Comparison of ENCODE assay signal across 18 mouse cellular contexts in the genomic region with DNA sequence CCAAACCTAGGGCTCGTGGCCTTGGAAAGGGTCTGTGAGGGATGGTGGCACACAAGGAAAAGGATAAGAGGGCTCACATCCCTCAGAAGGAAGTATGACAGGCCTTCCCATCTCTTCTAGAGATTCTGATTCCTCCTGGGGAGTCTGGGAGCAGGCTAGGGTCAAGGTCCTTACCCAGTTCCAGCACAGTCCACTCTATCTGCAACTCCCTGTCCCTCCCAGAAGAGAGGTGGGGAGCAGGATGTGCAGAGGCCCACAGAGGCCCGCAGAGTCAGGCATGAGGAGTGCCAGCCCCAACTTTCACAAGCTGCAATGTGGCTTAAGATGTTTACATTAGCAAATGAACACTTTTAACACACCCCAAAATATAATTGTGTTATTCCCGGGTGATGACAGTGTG.
DNase-seq lines count a peak whose midpoint lies in the region; ATAC-seq and TF ChIP-seq lines count a peak whose summit lies in the region.
"Had no signal": no experiment of that assay in that cellular context is flagged by ENCODE, and none has a peak within 500 bp of the region (broad histone marks: within the 10 kb centered on the region; RNA-seq: fewer than 3 reads in every experiment).

No protein-coding gene starts in this region.

- no peaks in the 10 kb centered on the region for H3K9me3 ChIP-seq in forebrain, embryonic 10.5 days
- H3K9me3 ChIP-seq in forebrain, embryonic 14.5 days (replicated peaks; ENCODE audit: control insufficient read depth, low read length) = no peaks in the 10 kb centered on the region
- H3K9me3 ChIP-seq in hindbrain, embryonic 10.5 days = no peaks in the 10 kb centered on the region
- H3K9me3 ChIP-seq in hindbrain, embryonic 16.5 days (ENCODE audit: control insufficient read depth, low read length) = no peaks in the 10 kb centered on the region
- H3K9me3 ChIP-seq in stomach, embryonic 16.5 days (replicated peaks; ENCODE audit: control insufficient read depth, low read length) = no peaks in the 10 kb centered on the region
- no peaks in the 10 kb centered on the region for H3K9me3 ChIP-seq in stomach, postnatal 0 days (ENCODE audit: control insufficient read depth, low read length)
- H3K9me3 ChIP-seq: neural tube, embryonic 12.5 days had no signal

- no peak overlapping the region for H3K4me2 ChIP-seq in forebrain, embryonic 14.5 days (ENCODE audit: low read length)
- H3K4me2 ChIP-seq in hindbrain, embryonic 16.5 days (ENCODE audit: low read length) = no peak overlapping the region
- H3K4me2 ChIP-seq in stomach, embryonic 16.5 days (ENCODE audit: low read depth, low read length) = no peak overlapping the region
- no peak overlapping the region for H3K4me2 ChIP-seq in stomach, postnatal 0 days (replicated peaks; ENCODE audit: low read depth)
- H3K4me2 ChIP-seq: midbrain, embryonic 11.5 days; neural tube, embryonic 12.5 days had no signal

- no peak overlapping the region for H3K9ac ChIP-seq in forebrain, embryonic 14.5 days (ENCODE audit: low read length)
- no peak overlapping the region for H3K9ac ChIP-seq in hindbrain, embryonic 16.5 days (ENCODE audit: low read depth, low read length)
- H3K9ac ChIP-seq in stomach, embryonic 16.5 days (ENCODE audit: low read length) = 0 out of 2 replicates have a peak overlapping the region, but pooled peaks have one; percentile 31
- no peak overlapping the region for H3K9ac ChIP-seq in stomach, postnatal 0 days (ENCODE audit: low read length)

- no peak for DNase-seq in forebrain, embryonic 10.5 days (ENCODE audit: extremely low spot score, low spot score)
- DNase-seq in forebrain, embryonic 14.5 days (ENCODE audit: low spot score) = no peak
- no peak for DNase-seq in hindbrain, embryonic 10.5 days (ENCODE audit: low spot score)
- no peak for DNase-seq in stomach, postnatal 0 days (ENCODE audit: low spot score)
- DNase-seq in layer of hippocampus, postnatal 25 days (ENCODE audit: extremely low spot score in 1 of 2, low spot score in 1 of 2) = no peak
- DNase-seq in T-cell, adult 2 months (ENCODE audit: low spot score) = no peak
- DNase-seq: adrenal gland, postnatal 14 days; cerebellum, adult 11 months; heart, adult 11 months; kidney, adult 11 months; kidney, postnatal 10 days; layer of hippocampus, postnatal 36 days; lung, adult 18-20 months had no signal

- no peak overlapping the region for H3K4me3 ChIP-seq in forebrain, embryonic 10.5 days
- no peak overlapping the region for H3K4me3 ChIP-seq in forebrain, embryonic 14.5 days (ENCODE audit: low read depth, low read length)
- H3K4me3 ChIP-seq in hindbrain, embryonic 10.5 days = no peak overlapping the region
- no peak overlapping the region for H3K4me3 ChIP-seq in hindbrain, embryonic 16.5 days (ENCODE audit: low read length)
- H3K4me3 ChIP-seq in stomach, embryonic 16.5 days (replicated peaks; ENCODE audit: low read length) = no peak overlapping the region
- H3K4me3 ChIP-seq in stomach, postnatal 0 days (ENCODE audit: low read depth, low read length) = no peak overlapping the region
- H3K4me3 ChIP-seq: neural tube, embryonic 12.5 days had no signal

- H3K36me3 ChIP-seq in forebrain, embryonic 10.5 days (replicated peaks) = peaks cover 25% of the 10 kb centered on the region
- H3K36me3 ChIP-seq in forebrain, embryonic 14.5 days (ENCODE audit: control insufficient read depth, insufficient read depth, low read length) = peaks cover 14% of the 10 kb centered on the region
- H3K36me3 ChIP-seq in hindbrain, embryonic 10.5 days = peaks cover 25% of the 10 kb centered on the region
- peaks cover 7% of the 10 kb centered on the region; the same call in 1 of the 2 replicates for H3K36me3 ChIP-seq in hindbrain, embryonic 16.5 days (ENCODE audit: control insufficient read depth, insufficient read depth, low read length)
- 0 out of 2 replicates have a peak, but pooled peaks cover 3% of the 10 kb centered on the region for H3K36me3 ChIP-seq in stomach, embryonic 16.5 days (ENCODE audit: control insufficient read depth, insufficient read depth, low read length)
- peaks cover 9% of the 10 kb centered on the region for H3K36me3 ChIP-seq in stomach, postnatal 0 days (ENCODE audit: control insufficient read depth, insufficient read depth, low read length)

- no peak for TF ChIP-seq EP300 in stomach, postnatal 0 days (optimal IDR thresholded peaks at IDR 0.05)

- ATAC-seq in forebrain, embryonic 14.5 days = no peak
- ATAC-seq in hindbrain, embryonic 16.5 days = no peak
- ATAC-seq in stomach, embryonic 16.5 days (ENCODE audit: insufficient read depth, low FRiP score) = no peak
- ATAC-seq in stomach, postnatal 0 days (ENCODE audit: low FRiP score, low TSS enrichment) = no peak

- TF ChIP-seq CTCF in stomach, postnatal 0 days (IDR thresholded peaks at IDR 0.05; ENCODE audit: low read depth) = no peak

- peaks cover 26% of the 10 kb centered on the region for H3K27me3 ChIP-seq in forebrain, embryonic 10.5 days (ENCODE audit: poor library complexity, severe bottlenecking)
- H3K27me3 ChIP-seq in forebrain, embryonic 14.5 days (replicated peaks; ENCODE audit: control insufficient read depth, insufficient read depth, low read length) = no peaks in the 10 kb centered on the region
- H3K27me3 ChIP-seq in hindbrain, embryonic 10.5 days (ENCODE audit: insufficient read depth, poor library complexity, severe bottlenecking) = 0 out of 2 replicates have a peak, but pooled peaks cover 12% of the 10 kb centered on the region
- no peaks in the 10 kb centered on the region for H3K27me3 ChIP-seq in hindbrain, embryonic 16.5 days (replicated peaks; ENCODE audit: control insufficient read depth, insufficient read depth, low read length)
- H3K27me3 ChIP-seq in stomach, embryonic 16.5 days (ENCODE audit: control insufficient read depth, insufficient read depth, low read length) = no peaks in the 10 kb centered on the region
- H3K27me3 ChIP-seq in stomach, postnatal 0 days (ENCODE audit: control insufficient read depth, insufficient read depth, low read length) = no peaks in the 10 kb centered on the region
- H3K27me3 ChIP-seq: neural tube, embryonic 12.5 days had no signal

- H3K4me1 ChIP-seq in forebrain, embryonic 10.5 days = peaks cover 49% of the 10 kb centered on the region
- 0 out of 2 replicates have a peak, but pooled peaks cover 2% of the 10 kb centered on the region for H3K4me1 ChIP-seq in forebrain, embryonic 14.5 days (ENCODE audit: control insufficient read depth, insufficient read depth, low read length)
- H3K4me1 ChIP-seq in hindbrain, embryonic 10.5 days (replicated peaks) = peaks cover 66% of the 10 kb centered on the region
- peaks cover 14% of the 10 kb centered on the region for H3K4me1 ChIP-seq in hindbrain, embryonic 16.5 days (ENCODE audit: control insufficient read depth, insufficient read depth, low read depth, low read length)
- H3K4me1 ChIP-seq in stomach, embryonic 16.5 days (ENCODE audit: control insufficient read depth, insufficient read depth, low read length) = peaks cover 28% of the 10 kb centered on the region
- H3K4me1 ChIP-seq in stomach, postnatal 0 days (replicated peaks; ENCODE audit: control insufficient read depth, insufficient read depth) = peaks cover 6% of the 10 kb centered on the region; the same call in 1 of the 2 replicates

- peak overlapping the region; percentile 62; the same call in 1 of the 2 replicates for H3K27ac ChIP-seq in forebrain, embryonic 10.5 days
- no peak overlapping the region for H3K27ac ChIP-seq in forebrain, embryonic 14.5 days (ENCODE audit: low read depth, low read length)
- peak overlapping the region; percentile 62; the same call in 1 of the 2 replicates for H3K27ac ChIP-seq in hindbrain, embryonic 10.5 days
- H3K27ac ChIP-seq in hindbrain, embryonic 16.5 days (ENCODE audit: low read depth, low read length) = no peak overlapping the region
- peak overlapping the region; percentile 14; the same call in 1 of the 2 replicates for H3K27ac ChIP-seq in stomach, embryonic 16.5 days (ENCODE audit: low read length)
- no peak overlapping the region for H3K27ac ChIP-seq in stomach, postnatal 0 days (replicated peaks)
- H3K27ac ChIP-seq: macrophage; neural tube, embryonic 12.5 days had no signal

- WGBS in forebrain, embryonic 10.5 days = 80% methylated on average over 3 of the region's 3 CpGs
- WGBS in forebrain, embryonic 14.5 days = 75% methylated on average over 3 of the region's 3 CpGs
- 72% methylated on average over 3 of the region's 3 CpGs for WGBS in hindbrain, embryonic 10.5 days
- 87% methylated on average over 3 of the region's 3 CpGs for WGBS in hindbrain, embryonic 16.5 days
- 35% methylated on average over 3 of the region's 3 CpGs for WGBS in stomach, embryonic 16.5 days
- 27% methylated on average over 3 of the region's 3 CpGs for WGBS in stomach, postnatal 0 days

Comparison
In these comparisons a context has a peak if more than half of its experiments do, and no peak if none do; other contexts are left out.
1. H3K27ac ChIP-seq: peak in forebrain, embryonic 10.5 days (single experiment), hindbrain, embryonic 10.5 days (single experiment) and stomach, embryonic 16.5 days (single experiment); none in forebrain, embryonic 14.5 days (single experiment), hindbrain, embryonic 16.5 days (single experiment) and stomach, postnatal 0 days (single experiment).